Mouse (Mus musculus): ENCODE measurements around the gene Dlec1.

The Dlec1 gene

DNA sequence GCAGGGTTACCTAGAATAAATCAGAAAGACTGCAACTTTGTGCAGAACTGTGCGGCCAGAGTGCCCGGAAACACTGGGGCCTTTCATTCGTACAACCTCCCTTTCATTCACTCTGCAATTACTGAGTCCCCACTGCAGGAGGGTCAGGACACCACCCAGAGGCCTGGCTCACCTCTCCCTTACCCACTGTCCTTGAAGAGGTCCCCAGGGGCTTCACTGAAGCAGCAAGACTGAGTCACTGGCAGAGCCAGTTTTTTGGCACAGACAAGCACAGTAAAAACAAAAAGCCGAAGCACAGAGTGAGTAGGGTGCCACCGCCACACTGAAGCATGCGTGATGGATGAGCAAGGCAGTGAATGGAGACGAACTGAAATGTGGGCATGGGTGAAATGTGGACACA lies 12.8 kb upstream of the Dlec1 start:
- no peak for DNase-seq (ENCODE audit: low spot score)

GRCm38 (mm10) chr9:119090462-119090861 lies 11.8 kb upstream of the Dlec1 start:
- DNase-seq (ENCODE audit: low spot score) = no peak

DNA sequence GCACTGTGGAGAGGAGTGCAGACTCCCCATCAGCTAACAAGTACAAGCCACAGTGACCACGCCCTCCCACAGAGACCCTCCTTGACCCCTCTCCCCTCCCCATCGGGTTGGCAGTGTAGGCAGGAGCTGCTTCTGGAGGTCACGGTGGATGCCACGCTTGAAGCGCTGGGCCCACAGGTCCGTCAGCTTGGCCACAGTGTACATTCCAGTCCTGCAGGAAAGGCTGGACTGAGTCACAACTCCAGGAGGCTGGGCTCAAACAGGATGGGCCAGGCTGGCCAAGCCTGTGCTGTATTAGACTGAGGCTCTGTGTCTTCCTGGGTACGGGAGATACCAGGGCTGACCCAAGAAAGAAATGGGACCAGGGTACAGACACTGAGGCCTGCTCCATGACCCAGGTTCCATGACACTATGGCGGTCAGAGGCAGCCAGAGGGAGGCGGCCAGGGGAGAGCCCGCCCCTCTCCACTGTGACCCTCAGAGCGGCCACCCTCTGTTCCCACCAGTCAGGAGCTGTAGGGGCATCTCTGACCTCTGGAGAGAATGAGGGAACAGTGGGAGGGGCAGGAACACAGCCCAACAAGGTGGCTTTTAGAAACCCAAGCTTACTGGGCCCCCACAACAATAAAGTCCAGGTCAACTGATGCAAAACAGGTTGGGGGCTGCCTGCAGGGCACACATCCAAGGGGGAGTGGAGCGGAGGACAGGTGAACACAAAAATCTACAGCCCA lies 10.5 kb upstream of the Dlec1 start:
- DNase-seq (ENCODE audit: low spot score) = no peak

- no peak for DNase-seq (ENCODE audit: low spot score)
These were observed 9.5 kb upstream of the Dlec1 start for GRCm38 (mm10) chr9:119092473-119093418.

- DNase-seq (ENCODE audit: low spot score) = no peak
These were observed 8.6 kb upstream of the Dlec1 start, which contains the start of gene Plcd1 for GRCm38 (mm10) chr9:119093419-119094295. Gene Plcd1 (minus strand): TSS chr9:119093502.

- no peak for DNase-seq (ENCODE audit: low spot score)
These were observed 7.7 kb upstream of the Dlec1 start for GRCm38 (mm10) chr9:119094462-119095109.

- DNase-seq (ENCODE audit: low spot score) = no peak
These were observed 1.9 kb upstream of the Dlec1 start for GRCm38 (mm10) chr9:119100177-119100898.

DNA sequence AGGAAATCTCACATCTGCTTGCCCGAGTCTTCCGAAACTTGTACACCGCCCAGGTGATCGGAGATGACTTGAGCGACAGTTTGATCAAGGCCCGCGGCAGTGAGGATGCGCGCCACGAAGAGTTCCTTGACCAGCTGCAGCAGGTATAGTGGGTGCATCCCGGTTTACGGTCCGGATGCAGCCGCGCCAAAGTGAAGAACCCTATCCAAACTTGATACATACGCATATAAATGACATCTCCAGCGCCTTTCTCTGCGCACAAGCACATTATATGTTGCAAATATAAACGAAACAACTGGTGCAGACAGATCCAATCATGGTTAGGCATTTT lies 470 bp downstream of the Dlec1 start:
- DNase-seq (ENCODE audit: low spot score) = no peak

DNA sequence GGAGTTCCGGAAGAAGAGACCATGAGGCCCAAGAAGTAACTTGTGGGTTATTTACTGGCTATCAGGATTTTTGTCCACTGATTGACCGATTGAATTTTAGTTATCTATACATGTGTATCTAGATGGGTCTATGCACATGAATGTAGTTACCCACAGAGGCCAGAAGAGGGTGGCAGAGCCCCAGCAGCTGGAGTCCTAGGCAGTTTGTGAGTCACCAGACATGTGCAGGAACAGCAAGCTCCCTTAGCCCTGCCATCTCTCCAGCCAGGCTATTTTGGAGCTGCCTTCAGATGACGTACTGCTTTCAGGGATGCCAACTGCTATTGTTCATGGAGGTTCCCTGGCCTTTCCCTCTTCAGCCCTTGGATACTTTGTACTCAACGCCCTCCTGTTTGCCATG lies 5.3 kb downstream of the Dlec1 start:
- DNase-seq (ENCODE audit: low spot score) = no peak

- no peak for DNase-seq (ENCODE audit: low spot score)
These were observed 7.5 kb downstream of the Dlec1 start for GRCm38 (mm10) chr9:119109685-119110353.

DNA sequence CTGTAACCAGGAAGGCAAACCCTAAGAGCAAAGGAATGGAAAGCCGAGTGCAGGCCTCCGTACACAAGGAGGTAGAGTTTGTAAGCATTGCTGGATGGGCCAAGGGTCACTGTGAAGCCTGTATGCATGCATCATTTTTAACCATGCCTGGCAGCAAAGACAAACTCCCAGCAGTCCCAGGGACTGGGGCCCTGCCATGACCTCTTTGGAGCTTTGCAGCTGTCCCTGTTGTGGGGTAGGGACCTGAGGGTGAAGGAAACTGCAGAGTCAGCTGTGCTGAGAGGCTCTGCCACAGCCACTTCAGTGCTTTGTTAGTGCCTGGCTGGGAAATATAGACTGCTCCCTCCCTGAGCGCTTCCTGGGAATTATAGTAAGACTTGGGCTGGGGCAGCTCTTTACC lies 8.4 kb downstream of the Dlec1 start:
- DNase-seq (ENCODE audit: low spot score) = no peak

DNA sequence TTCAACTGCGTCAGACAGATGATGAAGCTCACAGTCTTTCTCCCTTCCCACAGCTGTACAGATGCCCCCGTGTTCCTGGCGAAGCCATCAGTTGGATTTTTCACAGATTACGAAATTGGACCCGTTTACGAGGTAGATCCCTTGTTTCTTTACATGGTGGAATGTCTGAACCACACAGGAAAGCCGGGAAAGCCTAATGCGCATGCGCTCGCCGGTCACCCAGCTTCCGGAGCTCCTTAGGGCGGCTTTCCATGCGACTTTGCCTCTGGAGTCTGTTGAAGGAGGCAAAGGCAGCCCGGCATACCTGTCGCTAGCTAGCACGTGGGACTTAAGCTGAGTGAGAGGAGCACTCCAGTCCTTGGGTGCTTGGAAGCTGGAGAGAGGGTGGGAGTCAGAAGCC lies 12.6 kb downstream of the Dlec1 start:
- no peak for DNase-seq (ENCODE audit: low spot score)

DNA sequence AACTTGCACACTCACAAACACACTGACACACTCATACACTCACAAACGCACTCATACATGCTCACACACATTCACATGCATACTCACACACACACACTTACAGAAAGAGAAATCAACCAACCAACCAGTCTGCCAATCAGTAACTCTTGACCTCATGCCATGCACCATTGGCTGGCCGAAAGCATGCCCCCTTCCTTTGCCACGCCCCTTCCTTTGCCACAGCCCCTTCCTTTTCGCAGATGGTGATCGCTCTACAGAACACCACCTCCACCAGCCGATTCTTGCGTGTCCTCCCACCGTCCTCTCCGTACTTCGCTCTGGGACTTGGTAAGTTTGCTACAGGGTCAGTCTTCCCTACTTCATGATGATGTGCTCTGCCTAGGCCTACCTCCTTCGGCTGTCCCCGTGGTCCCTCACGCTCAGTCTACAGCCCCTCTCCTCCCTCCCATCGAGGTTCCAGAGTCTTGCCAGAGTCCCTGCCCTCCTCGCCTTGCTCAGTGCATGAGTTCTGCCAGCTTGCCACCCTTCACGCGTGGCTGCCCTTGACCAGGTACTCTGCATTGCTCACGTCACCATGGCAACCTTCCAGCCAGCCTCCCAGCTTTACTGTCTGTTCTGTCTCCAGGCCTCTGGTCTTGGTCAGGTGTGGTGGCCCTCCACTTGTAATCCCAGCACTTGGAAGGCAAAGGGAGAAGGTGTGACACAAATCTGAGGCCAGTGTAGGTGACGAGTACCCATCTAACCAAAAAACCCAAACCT lies 17.3 kb downstream of the Dlec1 start:
- no peak for DNase-seq (ENCODE audit: low spot score)

GRCm38 (mm10) chr9:119120168-119120560 lies 17.9 kb downstream of the Dlec1 start:
- no peak for DNase-seq (ENCODE audit: low spot score)

DNA sequence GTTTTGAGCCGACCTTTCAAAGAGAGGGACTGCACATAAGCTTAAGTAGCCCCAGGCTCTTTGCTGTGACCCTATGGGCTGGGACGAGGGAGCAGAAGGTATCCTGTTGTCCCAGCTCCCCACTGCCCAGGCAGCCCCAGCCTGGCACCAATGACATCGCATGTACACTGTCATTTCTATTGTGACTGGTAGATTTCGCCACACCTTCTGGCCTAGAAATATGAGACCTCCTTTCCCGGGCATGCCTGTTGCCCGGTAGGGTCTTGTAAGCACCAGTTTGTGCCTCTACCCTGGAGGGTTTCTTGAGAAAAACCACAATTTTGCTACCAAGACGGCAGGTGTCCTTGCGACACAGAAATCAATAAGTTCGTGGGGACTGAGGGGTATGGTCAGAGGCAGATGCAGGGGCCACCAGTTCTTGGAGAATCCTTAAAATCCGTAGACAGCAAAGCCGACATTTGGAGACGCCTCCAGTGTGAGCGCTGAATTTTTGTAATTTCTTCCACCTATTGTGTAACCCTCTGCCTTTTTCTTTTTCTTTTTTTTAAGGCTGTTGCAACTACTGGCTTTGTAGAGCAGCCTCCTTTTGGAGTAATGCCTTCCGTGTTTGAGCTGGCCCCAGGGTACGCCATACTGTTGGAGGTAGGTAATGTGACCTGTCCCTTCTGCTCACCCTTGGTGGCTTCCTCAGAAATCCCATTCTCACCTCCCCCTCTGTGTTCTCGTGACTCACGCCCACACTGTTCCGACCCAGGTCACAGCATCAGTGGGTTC lies 20.5 kb downstream of the Dlec1 start:
- no peak for DNase-seq (ENCODE audit: low spot score)

DNA sequence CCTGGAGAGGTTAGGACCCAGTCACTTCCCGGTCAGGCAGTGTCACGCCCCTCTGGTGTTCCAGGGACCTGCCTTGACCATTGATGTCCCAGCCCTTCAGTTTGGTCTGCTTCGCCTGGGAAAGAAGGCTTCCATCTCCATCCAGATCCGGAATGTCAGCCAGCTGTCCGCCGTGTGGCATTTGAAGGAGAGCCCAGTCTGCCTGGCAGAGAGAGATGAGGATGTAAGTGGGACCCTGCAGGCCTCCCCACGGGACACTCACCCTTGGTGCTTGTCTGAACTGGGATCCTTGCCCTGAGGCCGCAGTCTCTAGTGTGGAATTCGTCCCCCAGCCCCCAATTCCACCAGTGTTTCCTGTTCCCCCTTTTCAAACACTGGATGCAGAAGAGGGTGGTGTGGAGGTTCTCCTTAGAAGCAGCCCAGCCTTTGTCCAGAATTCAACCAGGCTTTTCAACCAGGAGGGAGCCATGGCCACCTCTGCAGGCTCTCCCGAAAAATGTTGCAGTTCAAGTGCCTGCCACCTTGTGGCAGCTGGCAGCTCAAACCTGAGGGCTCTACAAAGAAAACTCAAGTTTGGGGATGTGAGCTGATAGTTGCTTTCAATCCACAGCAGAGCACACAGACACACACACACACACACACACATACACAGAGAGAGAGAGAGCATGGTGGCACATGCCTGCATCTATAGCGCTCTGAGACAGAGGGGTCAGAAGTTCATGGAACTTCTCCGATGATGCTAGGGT lies 26.3 kb downstream of the Dlec1 start:
- DNase-seq (ENCODE audit: low spot score) = no peak

- DNase-seq (ENCODE audit: low spot score) = no peak
These were observed 28.4 kb downstream of the Dlec1 start for GRCm38 (mm10) chr9:119130692-119131091.

GRCm38 (mm10) chr9:119138836-119139235 lies 36.6 kb downstream of the Dlec1 start:
- DNase-seq (ENCODE audit: low spot score) = no peak

All from layer of hippocampus, adult 9-10 months (tissue).